Mouse (Mus musculus) layer of hippocampus, adult 18-20 months (tissue): ENCODE results near the gene Ripply1. TPM values are rescaled to one million over a fixed set of nuclear protein-coding genes. Genes with fewer than 3 reads are reported as not detected.

Experiments used
- DNase-seq, 2 experiments: peaks; one replicate each; pipeline ENCODE4 v3.0.0; 2022; ENCODE audit warnings: low spot score in 2 of 2
- long read RNA-seq: library from polyadenylated mRNA; stranded (forward); transcript quantifications from one replicate; pipeline ENCODE4 v2.0.0, GENCODE M21; 2021
- total RNA-seq, 2 experiments: library from RNA; stranded (reverse); gene quantifications; 2 replicates each; pipeline ENCODE4 v1.2.3; 2021

Ripply1 gene
- not detected for total RNA-seq
- long read RNA-seq, result 0 reads

- no peak for DNase-seq
Observed at GRCm38 (mm10) chrX:139782278-139783044, at the start of gene Ripply1. TSS of gene Ripply1 (minus strand) at chrX:139782353.

- no peak for DNase-seq
Observed at GRCm38 (mm10) chrX:139828363-139829092, 46.4 kb upstream of the Ripply1 start.

DNA sequence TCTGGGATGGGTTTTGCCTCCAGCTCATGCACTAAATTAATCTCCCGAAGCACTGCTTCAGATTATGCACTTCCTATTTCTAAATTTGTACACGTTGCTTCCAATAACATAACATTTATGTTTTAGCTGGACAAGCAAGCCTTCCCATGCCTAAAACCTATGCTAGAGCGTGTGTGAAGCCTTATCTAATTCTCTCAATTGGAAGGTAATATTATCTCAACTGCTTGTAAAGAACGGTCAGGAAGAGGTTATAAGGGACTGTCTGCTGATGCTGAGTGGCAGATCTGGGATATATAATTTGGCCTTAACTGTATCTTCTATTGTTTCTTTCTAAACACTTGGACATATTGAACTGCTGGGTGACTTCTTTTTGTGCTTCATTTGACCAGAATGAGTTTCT lies 44.8 kb upstream of the Ripply1 start:
- no peak for DNase-seq

- DNase-seq, result no peak
Observed at GRCm38 (mm10) chrX:139825402-139825801, 43.2 kb upstream of the Ripply1 start.

GRCm38 (mm10) chrX:139815201-139815600 lies 33.0 kb upstream of the Ripply1 start:
- DNase-seq, result no peak

GRCm38 (mm10) chrX:139814018-139814635 lies 32.0 kb upstream of the Ripply1 start:
- no peak for DNase-seq

GRCm38 (mm10) chrX:139813299-139814002 lies 31.3 kb upstream of the Ripply1 start:
- no peak for DNase-seq

DNA sequence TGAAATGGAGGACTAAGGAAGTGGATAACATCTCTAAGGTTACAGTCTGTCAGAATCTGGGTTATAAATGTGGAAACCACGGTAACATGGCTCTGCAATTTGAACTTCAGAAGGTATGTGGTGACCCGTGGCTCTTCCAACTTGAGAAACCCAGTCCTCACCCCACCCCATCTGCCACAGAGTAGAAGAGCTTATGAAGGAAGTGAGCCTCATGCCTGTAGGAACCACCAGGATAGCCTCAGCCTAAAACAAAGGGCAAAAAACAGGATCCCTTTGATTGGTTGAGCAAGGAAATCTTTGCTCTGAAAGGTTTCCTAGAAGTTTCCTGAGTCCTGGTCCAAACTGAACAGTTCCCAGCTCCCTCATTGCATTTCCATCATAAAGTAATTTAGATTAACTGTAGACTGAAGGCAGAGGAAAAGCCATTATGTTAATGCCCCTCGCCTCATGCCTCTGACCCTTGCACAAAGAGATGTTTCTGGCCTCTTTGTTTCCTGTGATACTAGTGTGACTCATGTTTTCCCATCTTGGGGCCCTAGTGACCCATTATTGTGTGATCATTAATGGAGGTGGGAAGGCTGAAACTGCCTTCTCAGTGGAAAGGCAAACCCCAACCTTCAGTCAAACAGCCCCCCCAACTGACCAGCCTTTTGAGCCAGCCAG lies 30.6 kb upstream of the Ripply1 start:
- DNase-seq, result no peak

GRCm38 (mm10) chrX:139808501-139808900 lies 26.3 kb upstream of the Ripply1 start:
- no peak for DNase-seq

DNA sequence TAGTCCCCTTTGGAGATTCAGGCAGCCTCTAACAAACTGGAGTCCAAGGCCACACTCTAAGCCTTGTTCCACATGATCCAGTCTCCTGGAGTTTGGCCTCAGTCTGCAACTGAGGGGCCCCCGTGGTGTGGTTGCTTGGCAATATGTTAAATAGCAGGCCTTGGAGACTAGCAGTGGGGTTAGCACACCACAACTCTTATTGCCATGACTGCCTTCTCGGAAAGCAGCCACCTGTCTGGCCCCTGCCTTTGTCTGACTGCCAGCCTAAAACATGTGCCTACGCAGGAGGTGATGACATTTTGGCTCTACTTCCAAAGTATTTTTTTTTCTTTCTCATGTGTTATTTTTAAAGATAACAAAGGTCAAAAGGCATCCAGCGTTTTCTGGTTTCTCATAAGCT lies 25.9 kb upstream of the Ripply1 start:
- peak in 1 of 2 experiments; percentile 5 for DNase-seq

DNA sequence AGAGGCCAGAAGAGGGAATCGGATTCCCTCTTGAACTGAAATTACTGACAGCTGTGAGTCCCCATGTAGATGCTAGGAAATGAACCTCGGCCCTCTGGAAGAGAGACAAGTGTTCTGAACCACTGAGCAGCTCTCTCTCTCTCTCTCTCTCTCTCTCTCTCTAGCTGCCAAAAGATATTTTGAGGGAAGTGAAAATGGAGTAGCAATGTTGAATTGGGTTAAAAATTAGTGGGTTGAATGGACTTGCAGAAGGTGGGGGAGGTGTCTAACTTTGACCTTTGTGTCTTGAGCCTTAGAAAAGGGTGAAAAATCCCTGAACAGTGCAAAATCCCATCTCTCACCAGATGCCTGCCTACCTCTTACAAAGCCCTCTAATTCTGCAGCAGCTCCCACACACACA lies 25.2 kb upstream of the Ripply1 start:
- no peak for DNase-seq

GRCm38 (mm10) chrX:139805918-139806317 lies 23.8 kb upstream of the Ripply1 start:
- no peak for DNase-seq

DNA sequence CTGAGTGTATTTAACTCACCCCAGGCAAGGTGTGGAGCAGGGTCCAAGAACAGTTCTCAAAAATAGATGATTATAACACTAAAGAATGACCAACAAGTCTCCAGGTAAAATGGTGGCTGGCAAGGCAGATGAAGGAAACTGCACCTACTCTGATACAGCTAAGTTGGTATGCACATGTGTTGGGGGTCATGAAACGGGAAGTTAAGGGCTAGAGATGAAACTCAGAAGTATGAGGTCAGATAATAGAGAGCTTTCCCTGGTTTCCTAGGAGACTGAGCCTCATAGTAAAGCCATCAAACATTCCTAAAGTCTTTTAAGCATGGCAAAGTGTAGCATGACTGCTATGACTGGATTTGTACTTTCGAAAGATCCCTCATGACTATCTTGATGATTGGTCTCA lies 20.9 kb upstream of the Ripply1 start:
- no peak for DNase-seq

DNA sequence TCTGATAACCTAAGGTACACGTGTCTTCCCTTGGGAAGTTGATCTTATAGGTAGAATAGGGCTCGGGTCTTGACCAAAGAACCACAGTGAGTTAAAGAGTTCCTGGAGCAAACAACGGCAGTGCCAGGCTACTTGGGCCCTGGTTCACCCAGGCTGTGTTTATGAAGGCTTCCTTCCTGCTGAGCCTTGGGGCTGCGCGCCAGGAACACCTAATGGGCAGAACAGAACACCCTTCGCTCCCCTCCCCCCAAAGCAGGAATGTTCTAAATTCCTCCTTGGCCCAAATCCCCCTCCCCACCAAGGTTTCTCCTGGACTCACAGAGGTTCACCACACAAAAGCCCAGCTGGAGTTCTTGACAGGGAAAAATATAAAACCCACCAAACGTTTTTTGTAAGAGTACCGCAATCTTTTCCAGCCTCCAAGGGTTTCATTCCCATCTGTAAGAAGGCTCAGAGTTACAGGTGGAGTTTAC lies 18.3 kb upstream of the Ripply1 start, which contains the start of gene Cldn2:
TSS of gene Cldn2 (plus strand) at position 423 of the 473 bp plus-strand sequence.
- DNase-seq, result no peak

GRCm38 (mm10) chrX:139799953-139800352 lies 17.8 kb upstream of the Ripply1 start:
- DNase-seq, result no peak

- DNase-seq, result no peak
Observed at GRCm38 (mm10) chrX:139797875-139798274, 15.7 kb upstream of the Ripply1 start.

- no peak for DNase-seq
Observed at GRCm38 (mm10) chrX:139796037-139796436, 13.9 kb upstream of the Ripply1 start.

- no peak for DNase-seq
Observed at GRCm38 (mm10) chrX:139794072-139794845, 12.1 kb upstream of the Ripply1 start.

DNA sequence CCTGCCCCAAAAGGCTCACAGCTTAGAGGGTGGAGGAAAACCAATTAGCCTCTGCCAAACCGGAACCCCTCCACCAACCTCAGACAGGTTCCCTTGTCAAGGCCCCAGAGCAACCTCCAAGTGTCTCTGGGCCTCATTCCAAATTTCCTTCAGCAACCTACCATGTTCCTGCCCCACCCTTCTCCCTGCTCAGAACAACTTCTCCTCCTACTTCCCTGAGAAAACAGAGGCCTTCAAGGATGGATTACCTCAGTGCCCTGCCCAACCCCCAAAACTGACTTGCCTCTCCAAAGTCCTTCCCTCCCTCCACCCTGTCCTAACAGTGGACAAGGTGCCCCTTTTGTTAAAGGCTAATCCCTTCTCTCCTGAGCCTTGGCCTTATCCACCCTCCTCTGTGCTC lies 3.6 kb upstream of the Ripply1 start:
- DNase-seq, result no peak

DNA sequence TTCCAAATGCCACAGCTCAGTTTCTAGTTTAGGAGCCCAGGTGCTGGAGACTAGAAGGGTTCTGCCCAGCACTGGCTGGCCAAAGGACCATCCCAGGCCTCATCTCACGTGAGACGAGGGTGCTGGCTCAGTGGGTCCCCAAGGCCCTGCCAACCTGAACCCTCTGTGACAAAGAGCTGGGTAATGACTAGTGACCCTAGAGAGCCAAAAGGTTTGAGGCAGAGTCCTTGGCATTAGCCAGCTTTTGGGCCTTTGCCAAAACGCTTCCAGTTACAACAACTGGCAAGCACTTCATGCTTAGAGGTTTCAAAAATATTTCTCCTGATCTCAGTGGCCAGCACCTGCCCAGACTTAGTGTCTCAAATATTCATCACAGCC lies 881 bp upstream of the Ripply1 start:
- no peak for DNase-seq
